Mouse (Mus musculus) C2C12 (cell line): ENCODE measurements around the gene Bst1. TPM values are rescaled to one million over a fixed set of nuclear protein-coding genes. Genes with fewer than 3 reads are reported as not detected.
A peak's percentile ranks its signal among the peaks of the same experiment; 100 is the strongest.

Experiments used
- H3K27me3 ChIP-seq: one replicate; pipeline ENCODE4 v1.6.1; 2011; ENCODE audit not compliant: control insufficient read depth, insufficient read depth, insufficient read length
- H3K36me3 ChIP-seq: one replicate; pipeline ENCODE4 v1.6.1; 2011; ENCODE audit not compliant: control insufficient read depth, insufficient read depth
- H3K4me3 ChIP-seq: one replicate; pipeline ENCODE4 v1.5.1; 2011; ENCODE audit warnings: mild to moderate bottlenecking, control low read depth; ENCODE audit not compliant: poor library complexity, insufficient read depth, severe bottlenecking
- H3K79me2 ChIP-seq: one replicate; pipeline ENCODE4 v1.6.1; 2011; ENCODE audit not compliant: control insufficient read depth, insufficient read depth
- H3K79me3 ChIP-seq: one replicate; pipeline ENCODE4 v1.6.1; 2011; ENCODE audit warnings: low read depth, control low read depth
- H3ac ChIP-seq: one replicate; pipeline ENCODE3; 2011; ENCODE audit warnings: low read depth; ENCODE audit not compliant: control insufficient read depth, insufficient read length
- CEBPB ChIP-seq: IDR thresholded peaks from one replicate; pipeline ENCODE4 v1.6.1; 2011; ENCODE audit warnings: low read depth, mild to moderate bottlenecking, control low read depth, moderate library complexity
- CTCF ChIP-seq: IDR thresholded peaks from one replicate; pipeline ENCODE4 v1.5.1; 2011; ENCODE audit not compliant: control insufficient read depth, insufficient read depth, insufficient read length
- FOSL1 ChIP-seq: IDR thresholded peaks from one replicate; pipeline ENCODE4 v1.8.0; 2011; ENCODE audit warnings: mild to moderate bottlenecking, low read length; ENCODE audit not compliant: poor library complexity, insufficient read depth, severe bottlenecking
- MAX ChIP-seq: IDR thresholded peaks from one replicate; pipeline ENCODE4 v1.6.1; 2011; ENCODE audit warnings: mild to moderate bottlenecking, control low read depth
- MYOD1 ChIP-seq: IDR thresholded peaks from one replicate; pipeline ENCODE4 v1.6.1; 2011; ENCODE audit warnings: low read depth; ENCODE audit not compliant: control insufficient read depth, insufficient read length
- MYOG ChIP-seq: IDR thresholded peaks from one replicate; pipeline ENCODE4 v1.6.1; 2011; ENCODE audit not compliant: control insufficient read depth, insufficient read length; ENCODE audit errors: extremely low read depth
- USF1 ChIP-seq: IDR thresholded peaks from one replicate; pipeline ENCODE4 v1.6.1; 2011; ENCODE audit warnings: low read depth, mild to moderate bottlenecking, control low read depth, moderate library complexity
- polyA plus RNA-seq: library from polyadenylated mRNA; unstranded; fragments of >200 nt; fragmentation: generic; extraction: Trizol; gene quantifications from one replicate; pipeline ENCODE4 v1.2.1, GENCODE M21; 2012; ENCODE audit warnings: missing spikeins

Bst1 gene
- polyA plus RNA-seq, 1 experiment = not detected

DNA sequence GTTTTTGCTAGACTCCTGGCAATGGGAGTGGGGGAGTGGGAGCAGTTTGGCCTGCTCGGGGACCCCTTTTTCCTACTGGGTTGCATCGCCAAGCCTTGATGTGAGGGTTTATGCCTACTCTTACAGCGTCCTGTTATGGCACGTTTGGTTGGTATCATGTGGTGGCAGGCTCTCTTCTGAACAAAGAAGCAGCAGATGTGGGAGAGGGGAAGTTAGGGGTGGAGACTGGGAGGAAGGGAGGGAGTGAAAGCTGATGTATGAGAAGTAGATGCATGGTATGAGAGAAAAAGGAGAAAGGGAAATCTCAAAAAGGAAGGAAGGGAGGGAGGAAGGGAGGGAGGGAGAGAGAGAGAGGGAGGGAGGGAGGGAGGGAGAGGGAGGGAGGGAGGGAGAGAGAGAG is 11.8 kb upstream of the Bst1 start:
- Histone ChIP-seq H3K79me3 (no peaks in the 10 kb centered on the region), H3K79me2 (no peaks in the 10 kb centered on the region), H3K36me3 (no peaks in the 10 kb centered on the region), H3ac (no peak overlapping the region), H3K4me3 (no peak overlapping the region), H3K27me3 (no peaks in the 10 kb centered on the region)
- TF ChIP-seq CTCF (no peak), USF1 (no peak), FOSL1 (no peak), MYOD1 (no peak), MYOG (no peak), CEBPB (no peak), MAX (no peak)

DNA sequence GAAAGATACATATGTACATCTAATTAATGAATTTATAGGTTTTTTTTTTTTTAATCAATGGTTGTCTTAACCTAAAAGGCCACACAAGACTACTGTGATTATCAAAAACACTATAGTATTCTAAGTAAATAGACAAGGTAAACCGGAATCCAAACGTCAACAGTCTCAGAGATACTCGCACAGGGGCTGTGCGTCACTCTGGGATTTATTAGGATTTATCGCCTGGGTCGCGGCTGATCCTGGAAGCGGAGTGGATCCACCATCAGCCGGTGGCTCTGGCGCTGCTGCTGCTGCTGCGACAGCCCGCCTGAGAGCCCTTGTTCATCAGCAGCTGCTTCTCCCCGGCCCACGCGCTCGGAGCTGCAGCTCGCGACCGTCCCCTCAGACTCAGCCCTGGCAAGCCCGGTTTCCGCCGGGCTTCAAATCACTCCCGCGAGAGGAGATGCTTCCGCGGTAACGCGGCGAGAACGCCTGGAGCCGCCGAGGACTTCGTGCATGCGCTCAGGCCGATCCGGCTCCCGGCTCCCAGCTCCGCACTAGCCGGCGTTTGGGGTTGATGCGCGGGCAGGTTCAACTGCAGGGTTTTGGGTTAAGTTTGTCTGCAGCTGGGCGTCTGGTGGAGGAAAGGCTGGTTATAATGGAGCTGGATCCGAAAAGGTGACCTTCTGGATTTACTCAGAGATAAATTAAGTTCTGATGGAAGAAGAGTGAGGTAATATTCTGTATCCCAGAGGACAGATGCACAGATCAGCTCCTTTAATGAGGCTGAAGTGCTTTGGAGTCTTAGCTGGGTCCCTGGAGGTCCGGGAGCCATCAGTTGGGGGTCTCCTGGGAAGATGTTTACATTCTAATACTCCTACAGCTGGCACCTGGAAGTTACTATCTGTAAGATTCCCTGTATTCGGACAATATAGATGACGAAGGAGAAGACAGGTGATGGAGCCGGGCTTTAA is 10.7 kb upstream of the Bst1 start:
- no peaks in the 10 kb centered on the region for H3K79me3 ChIP-seq
- no peaks in the 10 kb centered on the region for H3K36me3 ChIP-seq
- peak overlapping the region; percentile 6 for H3K4me3 ChIP-seq
- no peaks in the 10 kb centered on the region for H3K79me2 ChIP-seq
- TF ChIP-seq MAX = peak; percentile 78
- TF ChIP-seq FOSL1 = no peak
- H3ac ChIP-seq = peak overlapping the region; percentile 79
- H3K27me3 ChIP-seq = no peaks in the 10 kb centered on the region

DNA sequence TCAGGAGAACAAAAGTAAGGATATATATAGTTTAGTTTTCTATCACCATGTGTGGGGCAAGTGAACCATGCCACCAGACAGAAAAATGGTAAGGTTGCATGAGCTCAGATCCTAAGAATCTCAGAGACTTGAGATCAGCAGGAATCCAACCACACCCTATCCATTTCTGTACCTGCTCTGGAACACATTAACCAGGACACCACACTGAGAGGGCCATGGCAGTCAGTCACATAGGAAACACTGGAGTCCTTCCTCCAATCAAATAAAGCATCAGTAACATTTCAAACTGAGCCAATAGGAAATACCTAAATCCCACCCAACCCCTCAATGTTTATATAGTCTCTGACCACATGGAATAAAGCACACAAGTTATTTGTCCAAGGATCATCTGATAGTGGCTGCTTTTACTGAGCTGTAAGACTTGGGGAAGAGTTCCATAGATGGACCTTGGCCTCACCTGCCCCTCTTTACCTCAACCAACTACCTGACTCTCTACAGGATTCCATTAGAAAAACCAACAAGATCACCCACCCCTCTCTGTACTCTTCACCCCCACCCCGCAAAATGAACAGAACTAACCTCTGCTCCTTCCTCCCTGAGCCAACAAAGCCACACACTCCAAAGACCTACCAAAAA is 8.1 kb upstream of the Bst1 start:
- H3ac ChIP-seq = no peak overlapping the region
- H3K27me3 ChIP-seq = no peaks in the 10 kb centered on the region
- H3K4me3 ChIP-seq = no peak overlapping the region
- H3K79me3 ChIP-seq = no peaks in the 10 kb centered on the region
- no peaks in the 10 kb centered on the region for H3K79me2 ChIP-seq
- H3K36me3 ChIP-seq = no peaks in the 10 kb centered on the region
- no peak for TF ChIP-seq CEBPB
- no peak for TF ChIP-seq FOSL1
- TF ChIP-seq MYOG = no peak

- TF ChIP-seq CTCF (no peak), MYOD1 (no peak), MAX (no peak), USF1 (no peak), CEBPB (no peak), MYOG (no peak), FOSL1 (no peak)
- Histone ChIP-seq H3K27me3 (no peaks in the 10 kb centered on the region), H3K36me3 (no peaks in the 10 kb centered on the region), H3K79me2 (no peaks in the 10 kb centered on the region), H3K4me3 (no peak overlapping the region), H3K79me3 (no peaks in the 10 kb centered on the region), H3ac (no peak overlapping the region)
Measured at GRCm38 (mm10) chr5:43814536-43814935, 4.1 kb upstream of the Bst1 start.

GRCm38 (mm10) chr5:43815769-43816168 is 2.9 kb upstream of the Bst1 start:
- TF ChIP-seq USF1 (no peak), MYOG (no peak), MAX (no peak), CEBPB (no peak), CTCF (no peak), MYOD1 (no peak), FOSL1 (no peak)
- no peaks in the 10 kb centered on the region for H3K27me3 ChIP-seq
- H3K79me2 ChIP-seq = no peaks in the 10 kb centered on the region
- H3ac ChIP-seq = no peak overlapping the region
- H3K79me3 ChIP-seq = no peaks in the 10 kb centered on the region
- H3K36me3 ChIP-seq = no peaks in the 10 kb centered on the region
- no peak overlapping the region for H3K4me3 ChIP-seq

- no peak for TF ChIP-seq USF1
- TF ChIP-seq MYOD1 = no peak
- no peak for TF ChIP-seq CEBPB
- TF ChIP-seq CTCF = no peak
- TF ChIP-seq MYOG = no peak
- no peak for TF ChIP-seq FOSL1
- no peak for TF ChIP-seq MAX
Measured at GRCm38 (mm10) chr5:43820785-43821184, 2.1 kb downstream of the Bst1 start.

More at GRCm38 (mm10) chr5:43820785-43821184, 2.1 kb downstream of the Bst1 start:
- Histone ChIP-seq H3K36me3 (no peaks in the 10 kb centered on the region), H3ac (no peak overlapping the region), H3K4me3 (no peak overlapping the region), H3K79me2 (no peaks in the 10 kb centered on the region), H3K79me3 (no peaks in the 10 kb centered on the region), H3K27me3 (no peaks in the 10 kb centered on the region)
